Mouse (Mus musculus): ENCODE measurements at regions not wholly inside any gene's neighbourhood (a gene's known extent, or its start where the extent isn't known, plus 50 kb on each side); places are given as distances from the start of the nearest gene placed in this dataset.
A peak's percentile ranks its signal among the peaks of the same experiment; 100 is the strongest.

DNA sequence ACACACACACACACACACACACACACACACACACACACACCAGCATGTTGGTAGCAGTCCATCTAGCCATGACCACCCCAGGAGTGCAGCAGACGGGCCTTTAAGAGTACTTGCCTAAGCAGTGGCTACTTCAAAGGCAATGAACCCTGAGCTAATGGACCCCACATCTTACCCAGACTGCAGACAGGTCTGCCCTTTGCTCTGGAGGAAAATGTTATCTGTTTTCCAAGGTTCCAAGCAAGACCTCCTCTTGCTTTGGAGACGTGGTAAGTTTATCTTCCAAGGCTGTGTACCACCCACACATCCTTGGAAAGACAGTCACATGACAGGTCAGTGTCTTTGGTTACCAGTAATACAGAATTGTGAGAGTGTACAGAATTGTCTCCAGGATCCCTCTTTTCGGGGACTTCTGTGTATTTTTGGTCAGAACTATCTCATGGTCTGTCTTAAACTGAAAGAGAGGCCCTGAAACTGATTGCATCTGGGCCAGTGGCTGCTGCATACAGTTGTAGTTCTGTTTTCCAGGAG, 88.4 kb upstream of the Gm9887 start:
- no peak for ATAC-seq (replicated peaks; ENCODE audit: insufficient number of reproducible peaks, low FRiP score, low TSS enrichment, poor library complexity, severe bottlenecking)

- 0 out of 2 replicates have a peak, but pooled peaks have one; percentile 42 for ATAC-seq (replicated peaks; ENCODE audit: insufficient number of reproducible peaks, low FRiP score, low TSS enrichment, poor library complexity, severe bottlenecking)
Observed at GRCm38 (mm10) chr12:69458170-69458841, 86.0 kb upstream of the Gm9887 start.

DNA sequence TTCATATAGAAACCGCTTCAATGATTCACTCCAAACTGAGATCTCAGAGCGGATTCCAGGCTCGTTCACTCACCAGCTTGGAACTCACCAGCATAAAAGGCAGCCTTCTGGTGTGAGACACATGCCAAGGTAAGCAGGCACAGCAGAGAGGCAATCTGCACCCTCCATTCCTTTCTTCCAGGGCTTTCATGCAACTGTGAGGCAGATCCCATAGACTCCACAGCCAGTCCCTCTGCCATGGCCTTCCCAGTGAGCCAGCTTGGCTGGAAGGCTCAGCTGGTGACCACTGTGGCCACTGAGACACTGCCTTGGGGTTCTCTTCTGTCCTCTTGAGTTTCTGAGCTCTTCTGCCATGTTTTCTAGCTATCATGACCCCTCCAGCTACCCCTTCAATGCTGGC, 84.5 kb upstream of the Gm9887 start:
- ATAC-seq (replicated peaks; ENCODE audit: insufficient number of reproducible peaks, low FRiP score, low TSS enrichment, poor library complexity, severe bottlenecking), result no peak

DNA sequence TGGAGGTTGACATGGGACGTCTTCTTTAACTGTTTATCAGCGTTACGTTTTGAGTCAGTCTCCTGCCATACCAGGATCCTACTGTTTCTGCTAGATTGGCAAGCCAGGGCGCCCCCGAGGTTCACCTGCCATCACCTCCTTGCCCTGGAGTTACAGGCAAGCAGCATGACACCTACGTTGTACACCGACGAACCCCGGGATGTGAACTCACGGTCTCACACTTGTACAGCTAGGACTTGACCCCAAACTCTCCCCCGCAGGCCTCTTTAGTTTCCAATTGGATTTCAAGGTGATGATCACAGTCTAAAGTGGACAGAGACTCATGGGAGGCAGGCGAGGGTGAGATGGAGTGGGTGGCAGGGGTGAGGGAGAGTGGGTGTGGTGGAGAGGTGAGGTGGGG, 83.9 kb upstream of the Gm9887 start:
- ATAC-seq (replicated peaks; ENCODE audit: insufficient number of reproducible peaks, low FRiP score, low TSS enrichment, poor library complexity, severe bottlenecking), result no peak

- no peak; the same call in 1 of the 2 replicates for ATAC-seq (replicated peaks; ENCODE audit: insufficient number of reproducible peaks, low FRiP score, low TSS enrichment, poor library complexity, severe bottlenecking)
Observed at GRCm38 (mm10) chr12:69455566-69455965, 83.3 kb upstream of the Gm9887 start.

DNA sequence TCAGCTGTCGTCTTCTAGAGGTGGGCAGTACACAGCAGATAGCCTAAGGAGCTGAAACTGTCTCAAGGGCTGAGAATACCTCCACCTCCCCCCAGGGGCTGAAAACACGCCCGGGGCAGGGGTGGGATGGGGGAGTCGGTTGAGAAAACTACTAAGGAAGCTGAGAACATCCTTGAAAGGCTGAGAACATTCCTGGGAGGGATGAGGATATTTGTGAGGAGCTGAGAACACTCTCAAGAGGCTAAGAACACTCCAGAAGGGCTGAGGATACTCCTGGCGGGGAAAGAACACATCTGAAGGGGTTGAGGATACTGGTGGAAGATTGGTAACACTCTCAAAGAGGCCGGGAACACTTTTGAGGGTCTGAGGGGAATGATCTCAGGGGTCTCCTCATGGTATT, 81.3 kb upstream of the Gm9887 start:
- no peak for ATAC-seq (replicated peaks; ENCODE audit: insufficient number of reproducible peaks, low FRiP score, low TSS enrichment, poor library complexity, severe bottlenecking)

DNA sequence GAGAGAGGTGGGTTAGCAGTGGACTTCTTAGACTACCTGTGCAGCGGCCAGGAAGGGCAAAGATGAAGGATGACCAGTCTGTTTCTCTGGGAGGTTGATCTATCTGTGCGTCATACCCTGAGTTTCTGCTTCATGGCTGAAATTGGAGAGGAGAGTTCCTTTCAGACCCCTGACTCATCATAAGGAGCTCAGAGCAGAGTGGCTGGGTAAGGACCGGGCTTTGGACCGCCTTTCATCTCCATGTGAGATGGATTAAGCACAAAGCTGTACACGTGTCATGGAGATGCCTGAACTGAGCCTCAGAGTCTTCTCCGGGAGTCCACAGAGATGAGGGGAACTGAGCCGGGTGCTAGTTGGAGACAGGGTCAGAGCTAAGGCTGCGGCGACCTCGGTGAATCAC, 80.7 kb upstream of the Gm9887 start:
- ATAC-seq (replicated peaks; ENCODE audit: insufficient number of reproducible peaks, low FRiP score, low TSS enrichment, poor library complexity, severe bottlenecking), result no peak

- no peak for ATAC-seq (replicated peaks; ENCODE audit: insufficient number of reproducible peaks, low FRiP score, low TSS enrichment, poor library complexity, severe bottlenecking)
Observed at GRCm38 (mm10) chr12:69451110-69451509, 78.9 kb upstream of the Gm9887 start.

DNA sequence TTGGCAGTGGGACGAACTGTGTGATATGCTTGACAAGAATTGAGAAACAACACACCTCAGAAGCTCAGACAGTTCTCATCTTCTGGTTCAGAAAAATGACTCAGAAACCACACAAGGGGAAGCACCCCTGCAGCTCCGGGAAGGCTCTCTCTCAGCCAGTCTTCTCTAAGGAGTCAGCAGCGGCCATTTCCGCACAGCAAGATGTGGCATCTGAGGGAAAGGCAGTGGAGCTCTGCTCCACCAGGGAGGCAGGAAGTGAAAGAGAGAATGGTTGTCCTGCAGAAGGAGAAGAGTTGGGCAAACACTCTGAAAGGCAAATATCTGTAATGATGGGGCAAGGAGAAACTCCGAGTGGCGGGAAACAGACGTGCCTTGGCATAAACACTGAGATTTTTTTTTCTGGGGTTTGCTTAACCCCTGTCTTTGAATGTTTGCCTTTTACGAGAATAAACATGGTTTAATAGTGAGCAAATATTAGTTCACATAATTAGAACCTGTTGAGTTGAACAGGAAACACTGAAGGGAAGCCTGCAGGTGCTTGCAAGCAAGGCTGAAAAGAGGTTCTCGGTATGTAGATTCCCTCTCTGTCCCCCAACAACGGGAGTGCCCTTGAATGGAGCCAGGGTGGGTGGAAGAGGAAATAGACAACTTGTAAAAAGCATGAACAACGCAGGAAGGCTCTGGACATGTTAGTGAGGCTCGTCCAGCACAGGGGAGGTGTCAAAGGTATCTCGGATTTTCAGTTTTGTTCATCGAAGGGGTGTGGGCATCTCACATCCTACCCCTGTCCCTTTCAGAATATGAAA, 75.9 kb upstream of the Gm9887 start:
- peak; percentile 83 for ATAC-seq (replicated peaks; ENCODE audit: insufficient number of reproducible peaks, low FRiP score, low TSS enrichment, poor library complexity, severe bottlenecking)

DNA sequence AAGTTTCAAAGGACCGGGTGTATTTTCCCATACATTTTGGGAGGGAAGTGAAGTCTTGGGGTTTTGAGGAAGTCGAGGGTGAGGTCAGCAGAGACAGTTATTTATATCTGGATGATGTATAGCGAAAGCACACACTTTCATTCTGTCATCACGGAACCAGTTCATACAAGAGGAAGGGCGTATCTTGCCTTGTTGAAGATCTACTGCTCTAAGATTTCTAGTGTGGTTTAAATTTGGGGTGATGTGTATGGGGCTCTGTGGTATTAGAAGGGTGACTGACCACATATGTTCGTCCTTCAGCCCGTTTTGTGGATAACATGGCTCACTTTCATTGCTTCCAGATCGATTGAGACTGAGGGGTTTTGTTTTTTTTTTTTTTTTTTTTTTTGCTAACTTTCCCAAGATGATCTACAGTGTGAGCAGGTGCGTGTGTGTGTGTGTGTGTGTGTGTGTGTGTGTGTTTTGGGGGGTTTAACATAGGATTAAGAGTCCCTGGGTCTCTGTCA, 75.1 kb upstream of the Gm9887 start:
- ATAC-seq (replicated peaks; ENCODE audit: insufficient number of reproducible peaks, low FRiP score, low TSS enrichment, poor library complexity, severe bottlenecking), result peak; percentile 81

DNA sequence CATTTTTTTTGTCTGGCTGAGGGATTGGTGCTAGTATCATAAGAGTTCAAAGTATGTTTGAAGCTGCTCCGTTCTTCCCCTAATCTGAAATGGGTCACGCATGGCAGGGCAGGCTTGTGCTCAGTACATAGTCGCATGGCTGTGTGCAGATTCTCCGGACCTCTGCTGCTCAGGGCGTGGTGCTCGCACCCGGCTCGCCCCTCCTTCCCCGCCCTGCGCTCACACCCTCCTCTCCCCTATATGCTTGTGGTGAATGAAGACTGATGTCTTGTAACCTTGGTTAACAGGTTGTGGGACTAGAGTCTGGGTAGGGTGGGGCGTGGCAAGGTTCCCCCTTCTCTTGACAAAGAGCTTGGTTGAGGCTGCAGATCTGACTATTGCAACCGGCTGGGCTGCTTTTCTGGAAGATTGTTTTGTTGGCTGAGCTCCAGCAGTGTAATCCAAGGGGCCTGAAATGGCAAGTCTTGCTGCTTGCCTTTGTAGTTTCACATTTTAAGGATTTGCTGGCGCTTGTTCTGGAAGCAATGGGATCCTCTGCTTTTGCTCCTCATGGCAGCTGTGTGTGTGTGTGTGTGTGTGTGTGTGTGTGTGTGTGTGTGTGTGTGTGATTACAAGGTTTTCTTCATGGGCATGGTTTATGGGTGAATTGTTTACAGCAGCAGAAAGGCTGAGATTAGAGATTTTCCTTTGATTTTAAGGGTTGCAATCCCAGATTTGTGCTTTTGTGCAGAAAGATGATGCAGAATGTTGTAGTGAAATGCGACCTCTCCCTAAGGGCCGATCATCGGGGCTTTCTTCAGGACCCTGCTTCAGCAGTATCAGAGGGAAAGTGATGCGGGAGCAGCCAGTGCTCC, 74.4 kb upstream of the Gm9887 start:
- peak; percentile 82 for ATAC-seq (replicated peaks; ENCODE audit: insufficient number of reproducible peaks, low FRiP score, low TSS enrichment, poor library complexity, severe bottlenecking)

GRCm38 (mm10) chr12:69446085-69446467, 73.8 kb upstream of the Gm9887 start:
- no peak for ATAC-seq (replicated peaks; ENCODE audit: insufficient number of reproducible peaks, low FRiP score, low TSS enrichment, poor library complexity, severe bottlenecking)

DNA sequence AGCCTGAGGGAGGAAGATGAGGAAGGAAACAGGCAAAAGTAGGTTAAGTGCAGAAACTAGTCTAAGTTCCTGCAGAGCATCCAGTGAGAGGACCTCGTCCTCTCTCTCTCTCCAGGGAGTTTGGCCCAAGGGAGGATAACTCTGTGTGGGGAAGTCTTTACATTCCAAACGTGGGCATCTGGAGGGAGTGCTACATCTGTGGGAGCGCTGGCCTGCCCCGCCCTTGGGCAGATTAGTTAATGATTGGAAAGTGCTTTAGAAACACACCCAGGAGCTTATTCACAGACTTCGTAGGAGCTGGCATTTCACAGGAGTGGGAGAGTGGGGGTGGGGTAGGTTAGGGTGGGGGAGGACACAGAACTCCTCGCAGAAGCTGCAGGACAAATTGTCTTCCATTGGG, 70.1 kb upstream of the Gm9887 start:
- no peak for ATAC-seq (replicated peaks; ENCODE audit: insufficient number of reproducible peaks, low FRiP score, low TSS enrichment, poor library complexity, severe bottlenecking)

DNA sequence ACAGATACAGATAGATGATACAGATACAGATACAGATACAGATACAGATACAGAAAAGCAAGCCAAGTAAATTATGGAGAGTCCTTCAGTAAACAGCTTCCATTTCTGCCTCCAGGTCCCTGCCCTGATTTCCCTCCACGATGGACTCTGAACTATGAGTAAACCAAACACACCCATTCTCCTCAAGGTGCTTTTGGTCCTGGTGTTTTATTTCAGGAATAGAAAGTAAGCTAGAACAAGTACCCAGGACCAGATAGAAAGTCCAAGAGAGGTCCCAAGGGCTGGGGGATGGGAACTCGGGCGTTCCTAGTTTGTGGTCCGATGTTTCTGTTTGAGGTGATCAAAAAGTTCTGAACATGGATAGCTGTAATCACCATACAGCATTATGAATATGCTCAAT, 69.5 kb upstream of the Gm9887 start:
- ATAC-seq (replicated peaks; ENCODE audit: insufficient number of reproducible peaks, low FRiP score, low TSS enrichment, poor library complexity, severe bottlenecking), result no peak

DNA sequence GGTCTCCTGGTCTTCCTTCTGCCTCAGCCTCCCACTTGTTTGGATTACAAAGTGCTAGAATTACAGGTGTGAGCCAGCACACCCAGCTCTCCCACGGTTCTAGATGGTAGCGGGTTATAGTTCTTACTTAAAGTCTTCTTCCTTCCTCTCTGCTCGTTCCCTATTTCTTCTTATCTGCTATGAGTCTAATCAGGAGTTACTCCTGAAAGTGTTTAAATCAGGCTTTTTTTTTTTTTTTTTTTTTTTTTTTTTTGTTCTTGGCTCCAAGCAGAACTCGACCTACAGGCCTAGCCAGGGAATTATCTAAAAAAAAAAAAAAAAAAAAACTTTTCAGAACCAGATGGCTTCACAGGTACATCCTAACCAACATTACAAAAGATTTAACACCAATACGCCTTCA, 66.0 kb upstream of the Gm9887 start:
- ATAC-seq (replicated peaks; ENCODE audit: insufficient number of reproducible peaks, low FRiP score, low TSS enrichment, poor library complexity, severe bottlenecking), result no peak

GRCm38 (mm10) chr12:69436839-69437501, 64.7 kb upstream of the Gm9887 start:
- ATAC-seq (replicated peaks; ENCODE audit: insufficient number of reproducible peaks, low FRiP score, low TSS enrichment, poor library complexity, severe bottlenecking), result no peak

GRCm38 (mm10) chr12:69434315-69434714, 62.1 kb upstream of the Gm9887 start:
- no peak for ATAC-seq (replicated peaks; ENCODE audit: insufficient number of reproducible peaks, low FRiP score, low TSS enrichment, poor library complexity, severe bottlenecking)

DNA sequence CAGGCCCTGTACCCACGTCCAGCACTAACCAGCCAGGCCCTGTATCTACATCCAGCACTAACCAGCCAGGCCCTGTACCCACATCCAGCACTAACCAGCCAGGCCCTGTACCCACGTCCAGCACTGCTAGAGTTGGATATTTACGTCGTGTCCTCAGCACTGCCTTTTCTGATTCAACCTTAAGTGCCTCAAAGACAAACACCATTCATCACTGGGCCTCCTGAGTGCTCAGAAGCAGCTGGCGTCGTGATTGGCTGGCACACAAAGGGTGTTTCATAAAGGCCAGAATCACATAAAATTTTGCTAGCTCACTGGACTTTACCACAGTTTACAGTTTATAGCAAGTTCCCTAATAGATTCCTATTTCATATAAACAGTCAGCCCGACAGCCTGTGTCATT, 59.8 kb upstream of the Gm9887 start:
- no peak for ATAC-seq (replicated peaks; ENCODE audit: insufficient number of reproducible peaks, low FRiP score, low TSS enrichment, poor library complexity, severe bottlenecking)

DNA sequence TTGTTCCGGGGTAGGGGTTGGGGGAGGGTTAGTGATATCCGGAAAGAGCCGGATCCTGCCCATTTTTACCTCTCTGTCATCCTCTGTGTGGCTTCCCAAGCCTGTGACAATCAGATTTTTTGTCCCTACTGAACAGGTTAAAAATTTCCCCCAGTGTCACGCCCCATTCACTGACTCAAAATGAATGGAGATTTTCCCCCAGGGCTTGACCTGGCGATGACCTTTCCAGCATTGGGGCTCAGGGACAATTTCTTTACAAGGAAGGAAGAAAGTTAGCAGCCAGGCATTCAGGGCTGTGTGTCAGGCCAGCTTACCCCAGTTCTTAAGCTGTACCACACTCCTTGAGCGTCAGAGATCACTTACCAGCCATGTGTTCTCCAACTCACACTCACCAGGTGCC, 55.9 kb upstream of the Gm9887 start:
- ATAC-seq (replicated peaks; ENCODE audit: insufficient number of reproducible peaks, low FRiP score, low TSS enrichment, poor library complexity, severe bottlenecking), result no peak
